Mouse (Mus musculus) embryonic facial prominence, embryonic 12.5 days (tissue): ENCODE measurements around the gene Parg. TPM values are rescaled to one million over a fixed set of nuclear protein-coding genes. Genes with fewer than 3 reads are reported as not detected.
"Not testable (repeated sequence)": the region's sequence is repeated elsewhere in the genome, so short reads cannot be mapped to it uniquely, and the experiment has no call there.

Source experiments
- ATAC-seq: fragments of 200-750 bp; cut with Nextera tagmentation; 2 replicates; pipeline ENCODE4 v1.8.0; 2017; ENCODE audit not compliant: insufficient number of reproducible peaks, insufficient read depth, low FRiP score, low TSS enrichment
- H3K27ac ChIP-seq: fragments of 300-500 bp; sonication (generic); 2 replicates; pipeline ENCODE4 v1.5.1; 2016; ENCODE audit warnings: mild to moderate bottlenecking
- H3K27me3 ChIP-seq: fragments of 300-500 bp; sonication (generic); 2 replicates; pipeline ENCODE4 v1.6.1; 2016; ENCODE audit warnings: mild to moderate bottlenecking, moderate library complexity
- H3K36me3 ChIP-seq: fragments of 300-500 bp; sonication (generic); 2 replicates; pipeline ENCODE4 v1.6.1; 2016; ENCODE audit warnings: mild to moderate bottlenecking
- H3K4me1 ChIP-seq: fragments of 300-500 bp; sonication (generic); 2 replicates; pipeline ENCODE4 v1.6.1; 2016
- H3K4me2 ChIP-seq: fragments of 300-500 bp; sonication (generic); replicated peaks from 2 replicates; pipeline ENCODE4 v1.6.1; 2016; ENCODE audit warnings: mild to moderate bottlenecking, moderate library complexity
- H3K4me3 ChIP-seq: fragments of 300-500 bp; sonication (generic); 2 replicates; pipeline ENCODE4 v1.5.1; 2016; ENCODE audit warnings: mild to moderate bottlenecking
- H3K9ac ChIP-seq: fragments of 300-500 bp; sonication (generic); 2 replicates; pipeline ENCODE4 v1.6.1; 2016; ENCODE audit warnings: mild to moderate bottlenecking, moderate library complexity
- H3K9me3 ChIP-seq: fragments of 300-500 bp; sonication (generic); 2 replicates; pipeline ENCODE4 v1.6.1; 2016; ENCODE audit warnings: mild to moderate bottlenecking, moderate library complexity
- WGBS: fragments of 180-500 bp; shearing (Covaris S2); methylation state at CpG from one replicate; pipeline ENCODE4 v1.1.7; 2016; 5-methylcytosine and 5-hydroxymethylcytosine counted together
- polyA plus RNA-seq: library from polyadenylated mRNA; unstranded; fragments of >200 nt; fragmentation: Nextera tagmentation; extraction: Ambion mirVana; gene quantifications from 2 replicates; pipeline ENCODE4 v1.2.1, GENCODE M21; 2016

The Parg gene
- polyA plus RNA-seq, 1 experiment from 2014 or later, result 59.7 TPM

DNA sequence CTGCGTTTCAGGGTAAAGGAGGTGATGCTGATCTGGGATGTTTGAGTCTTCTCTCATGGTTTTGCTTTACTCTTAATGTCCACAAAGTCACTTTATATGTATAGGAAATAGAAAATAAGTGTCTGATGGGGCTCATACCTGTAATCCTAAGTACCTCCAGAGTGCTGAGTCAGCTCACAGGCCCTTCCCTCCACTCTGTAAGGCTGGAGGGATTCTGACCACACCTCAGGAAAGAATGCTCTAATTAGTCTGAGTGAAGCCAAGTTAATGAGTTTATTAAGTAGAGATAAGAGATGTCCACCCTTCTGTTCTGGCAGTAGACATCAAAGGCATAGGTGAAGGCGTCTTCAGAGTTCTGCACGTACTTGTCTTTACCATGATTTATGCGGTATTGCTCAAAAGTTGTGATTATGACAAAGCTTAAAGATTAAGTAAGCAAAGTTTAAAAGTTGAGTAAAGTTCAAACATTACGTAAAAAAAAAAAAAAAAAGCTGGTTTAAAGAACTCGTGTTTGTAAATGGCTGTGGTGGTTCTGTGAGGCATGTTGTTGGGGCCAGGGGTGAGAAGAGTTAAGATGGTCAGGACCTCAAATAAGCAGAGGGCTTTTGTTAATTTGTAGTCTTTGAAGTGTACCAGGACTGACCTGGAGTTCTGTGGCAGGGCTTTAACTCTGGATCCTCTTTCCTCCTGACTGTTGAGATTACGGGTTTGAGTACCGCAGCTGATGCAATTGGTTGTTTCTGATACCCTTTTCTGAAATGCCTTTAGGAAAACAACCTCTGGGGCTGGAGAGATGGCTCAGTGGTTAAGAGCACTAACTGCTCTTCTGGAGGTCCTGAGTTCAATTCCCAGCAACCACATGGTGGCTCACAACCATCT lies 37.3 kb upstream of the Parg start:
- H3K4me2 ChIP-seq, result no peak overlapping the region
- no peak overlapping the region for H3K27ac ChIP-seq
- no peak for ATAC-seq
- H3K27me3 ChIP-seq, result no peaks in the 10 kb centered on the region
- peaks cover 16% of the 10 kb centered on the region for H3K4me1 ChIP-seq
- no peaks in the 10 kb centered on the region for H3K9me3 ChIP-seq
- H3K9ac ChIP-seq, result no peak overlapping the region
- no peak overlapping the region for H3K4me3 ChIP-seq
- 79% methylated on average over 8 of the region's 8 CpGs for whole genome bisulfite sequencing
- no peaks in the 10 kb centered on the region for H3K36me3 ChIP-seq

DNA sequence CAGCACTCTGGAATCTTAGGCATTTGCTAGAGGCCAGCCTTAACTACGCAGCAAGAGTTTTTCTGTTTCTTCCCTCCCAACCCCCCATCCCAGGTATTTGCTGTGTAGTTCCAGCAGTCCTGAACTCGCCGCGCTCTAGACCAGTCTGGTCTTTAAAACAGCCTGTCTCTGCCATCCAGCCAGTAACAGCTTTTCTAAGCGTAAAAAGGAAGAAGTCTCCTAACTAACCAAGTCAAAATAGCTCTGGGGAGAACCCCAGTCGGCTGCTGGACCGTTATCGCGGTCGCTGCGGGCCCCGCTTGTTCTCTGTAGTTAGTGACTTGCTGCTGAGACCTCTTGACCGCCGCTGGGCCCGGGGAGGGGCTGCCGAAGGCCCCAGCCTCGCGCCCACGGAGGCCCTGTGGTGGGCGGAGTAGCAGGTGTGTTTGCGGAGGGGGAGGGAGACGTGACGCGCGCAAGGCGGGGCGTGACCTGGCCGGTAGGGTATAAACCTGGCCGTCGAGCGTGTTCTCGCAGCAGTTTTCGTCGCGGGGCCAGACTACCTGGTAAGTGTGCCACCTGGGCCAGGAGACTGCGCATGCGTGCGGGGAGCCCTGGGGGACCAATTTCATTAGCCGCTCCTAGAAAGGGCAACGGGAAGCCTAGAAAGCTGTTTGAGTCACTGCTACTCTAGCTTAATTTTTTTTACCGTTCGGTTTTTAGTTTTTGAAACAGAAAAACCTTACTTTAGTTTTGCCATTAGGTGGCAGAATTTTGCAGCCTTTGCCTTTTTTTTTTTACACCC lies 36.3 kb upstream of the Parg start:
- ATAC-seq, result peak; percentile 72; the same call in 1 of the 2 replicates
- Histone ChIP-seq H3K9me3 (no peaks in the 10 kb centered on the region), H3K27ac (peak overlapping the region; percentile 86), H3K36me3 (no peaks in the 10 kb centered on the region), H3K27me3 (no peaks in the 10 kb centered on the region), H3K4me3 (peak overlapping the region; percentile 46), H3K4me2 (peak overlapping the region; percentile 89), H3K9ac (peak overlapping the region; percentile 55), H3K4me1 (peaks cover 14% of the 10 kb centered on the region)
- WGBS, result 1% methylated on average over 39 of the region's 42 CpGs

- Histone ChIP-seq H3K36me3 (no peaks in the 10 kb centered on the region), H3K9ac (no peak overlapping the region), H3K4me2 (peak overlapping the region; percentile 89), H3K9me3 (no peaks in the 10 kb centered on the region), H3K27ac (no peak overlapping the region), H3K4me3 (peak overlapping the region; percentile 46; the same call in 1 of the 2 replicates), H3K27me3 (no peaks in the 10 kb centered on the region), H3K4me1 (peaks cover 8% of the 10 kb centered on the region)
- ATAC-seq, result no peak
- WGBS, result 70% methylated on average over 2 of the region's 2 CpGs
These were observed 35.7 kb upstream of the Parg start for GRCm38 (mm10) chr14:32166062-32166441.

- no peak overlapping the region for H3K4me2 ChIP-seq
These were observed 34.9 kb upstream of the Parg start for GRCm38 (mm10) chr14:32166840-32167239.

GRCm38 (mm10) chr14:32167326-32167725 lies 34.4 kb upstream of the Parg start:
- ATAC-seq, result no peak
- Histone ChIP-seq H3K4me1 (peaks cover 6% of the 10 kb centered on the region), H3K27ac (no peak overlapping the region), H3K9ac (no peak overlapping the region), H3K4me3 (no peak overlapping the region), H3K9me3 (no peaks in the 10 kb centered on the region), H3K36me3 (no peaks in the 10 kb centered on the region), H3K4me2 (no peak overlapping the region), H3K27me3 (no peaks in the 10 kb centered on the region)
- WGBS, result 89% methylated on average over 5 of the region's 5 CpGs

More at GRCm38 (mm10) chr14:32166840-32167239, 34.9 kb upstream of the Parg start:
- ATAC-seq, result no peak
- Histone ChIP-seq H3K9me3 (no peaks in the 10 kb centered on the region), H3K27ac (no peak overlapping the region), H3K9ac (no peak overlapping the region), H3K4me1 (peaks cover 6% of the 10 kb centered on the region), H3K4me3 (no peak overlapping the region), H3K27me3 (no peaks in the 10 kb centered on the region), H3K36me3 (no peaks in the 10 kb centered on the region)
- 82% methylated on average over 1 of the region's 1 CpGs for WGBS

DNA sequence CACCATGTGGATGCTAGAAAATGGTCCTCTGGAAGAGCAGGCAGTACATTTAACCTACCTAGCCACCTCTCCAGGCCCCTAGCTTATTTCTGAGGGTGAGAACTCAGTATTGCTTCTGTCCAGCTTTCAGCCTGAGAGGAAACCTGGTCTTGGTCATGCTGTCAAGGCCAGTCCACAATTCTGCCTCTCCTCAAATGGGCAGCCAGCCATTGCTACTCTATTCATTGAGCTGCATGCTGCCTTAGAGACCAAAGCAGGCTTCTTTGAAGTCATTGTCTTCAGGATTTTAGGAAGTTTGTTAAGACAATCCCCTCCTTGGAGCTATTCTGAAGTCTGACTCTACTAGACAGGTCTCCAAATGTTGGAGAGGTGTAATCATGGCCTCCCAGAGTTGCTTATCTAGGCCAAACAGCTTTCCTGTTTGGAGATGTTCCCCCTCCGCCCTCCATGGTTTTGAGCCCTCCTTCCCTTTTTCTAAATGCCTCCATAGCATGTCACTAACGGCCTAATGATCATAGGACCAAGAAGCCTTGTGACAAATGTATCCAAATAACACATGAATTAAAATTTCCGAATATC lies 33.0 kb upstream of the Parg start:
- H3K4me3 ChIP-seq, result no peak overlapping the region
- no peaks in the 10 kb centered on the region for H3K27me3 ChIP-seq
- ATAC-seq, result no peak
- peaks cover 6% of the 10 kb centered on the region for H3K4me1 ChIP-seq
- H3K36me3 ChIP-seq, result peaks cover 11% of the 10 kb centered on the region
- H3K27ac ChIP-seq, result no peak overlapping the region
- no peak overlapping the region for H3K4me2 ChIP-seq
- no peak overlapping the region for H3K9ac ChIP-seq
- no peaks in the 10 kb centered on the region for H3K9me3 ChIP-seq
- WGBS, result 86% methylated on average over 3 of the region's 3 CpGs

- Histone ChIP-seq H3K9ac (no peak overlapping the region), H3K4me3 (no peak overlapping the region), H3K4me1 (peaks cover 5% of the 10 kb centered on the region), H3K27ac (no peak overlapping the region), H3K27me3 (no peaks in the 10 kb centered on the region), H3K9me3 (no peaks in the 10 kb centered on the region), H3K4me2 (no peak overlapping the region), H3K36me3 (peaks cover 20% of the 10 kb centered on the region)
- WGBS, result 88% methylated on average over 4 of the region's 4 CpGs
- ATAC-seq, result no peak
These were observed 31.6 kb upstream of the Parg start for GRCm38 (mm10) chr14:32170137-32170536.

DNA sequence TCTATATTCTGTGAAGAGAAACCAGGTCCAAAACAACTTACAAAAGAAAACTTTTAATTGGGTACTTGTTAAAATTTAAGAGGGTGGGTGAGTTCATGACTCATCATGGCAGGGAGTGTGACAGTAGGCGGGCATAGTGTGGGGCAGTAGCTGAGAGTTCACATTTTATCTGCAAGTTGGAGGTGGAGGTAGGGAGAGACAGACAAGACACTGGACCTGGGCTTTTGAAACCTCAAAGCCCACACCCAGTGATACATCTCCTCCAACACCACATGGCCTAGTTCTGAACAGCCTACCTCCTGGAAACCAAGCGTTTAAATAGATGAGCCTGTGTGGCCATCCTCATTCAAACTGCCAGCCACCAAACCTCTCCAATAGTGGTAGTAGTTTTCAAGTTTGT lies 26.4 kb upstream of the Parg start:
- Histone ChIP-seq H3K27ac (no peak overlapping the region), H3K4me1 (no peaks in the 10 kb centered on the region), H3K9me3 (no peaks in the 10 kb centered on the region), H3K27me3 (no peaks in the 10 kb centered on the region), H3K9ac (no peak overlapping the region), H3K4me3 (no peak overlapping the region), H3K4me2 (no peak overlapping the region), H3K36me3 (peaks cover 33% of the 10 kb centered on the region)
- 92% methylated on average over 2 of the region's 2 CpGs for WGBS
- no peak for ATAC-seq

GRCm38 (mm10) chr14:32176590-32176989 lies 25.2 kb upstream of the Parg start:
- H3K4me3 ChIP-seq, H3K4me2 ChIP-seq, H3K27me3 ChIP-seq, H3K4me1 ChIP-seq, H3K9ac ChIP-seq, H3K27ac ChIP-seq, H3K9me3 ChIP-seq, ATAC-seq: not testable (repeated sequence)
- 87% methylated on average over 5 of the region's 5 CpGs for WGBS
- H3K36me3 ChIP-seq, result peaks cover 43% of the 10 kb centered on the region

DNA sequence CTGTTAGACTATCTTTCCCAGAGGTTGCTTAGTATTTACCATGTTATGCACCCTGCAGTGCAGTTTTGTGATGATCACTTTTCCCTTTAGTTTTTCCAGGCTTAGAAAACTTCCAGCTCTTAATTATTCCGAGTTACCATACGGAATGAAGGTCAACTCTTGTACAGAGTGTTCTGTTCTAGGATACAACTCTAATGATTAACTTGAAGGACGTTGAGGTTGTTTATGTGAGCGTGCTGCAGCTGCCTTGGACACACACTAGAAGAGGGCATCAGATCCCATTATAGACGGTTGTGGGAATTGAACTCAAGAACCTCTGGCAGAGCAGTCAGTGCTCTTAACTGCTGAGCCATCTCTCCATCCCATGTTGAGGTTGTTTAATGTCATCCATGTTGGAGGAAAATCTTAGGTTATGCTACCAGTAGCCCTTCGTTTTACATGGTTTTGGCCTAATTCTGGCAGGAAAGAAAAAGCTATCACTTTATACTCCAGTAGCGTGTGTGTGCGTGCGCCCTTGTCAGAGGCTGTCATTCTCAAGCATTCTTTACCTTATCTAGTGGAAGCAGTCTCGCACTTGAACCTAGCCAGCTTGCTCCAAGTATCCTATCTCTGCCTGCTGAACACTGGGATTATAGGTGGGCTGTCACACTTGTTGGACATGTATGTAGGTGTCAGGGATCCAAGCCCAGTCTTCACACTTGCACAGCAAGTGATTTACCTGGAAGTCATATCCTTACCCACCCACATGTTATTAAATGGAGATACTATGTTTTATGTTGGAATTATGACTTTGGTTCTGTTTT lies 22.2 kb upstream of the Parg start:
- no peaks in the 10 kb centered on the region for H3K27me3 ChIP-seq
- H3K4me3 ChIP-seq, result no peak overlapping the region
- no peaks in the 10 kb centered on the region for H3K4me1 ChIP-seq
- no peaks in the 10 kb centered on the region for H3K9me3 ChIP-seq
- no peak overlapping the region for H3K27ac ChIP-seq
- H3K9ac ChIP-seq, result no peak overlapping the region
- 90% methylated on average over 10 of the region's 10 CpGs for WGBS
- peaks cover 52% of the 10 kb centered on the region for H3K36me3 ChIP-seq
- ATAC-seq, result no peak
- no peak overlapping the region for H3K4me2 ChIP-seq

DNA sequence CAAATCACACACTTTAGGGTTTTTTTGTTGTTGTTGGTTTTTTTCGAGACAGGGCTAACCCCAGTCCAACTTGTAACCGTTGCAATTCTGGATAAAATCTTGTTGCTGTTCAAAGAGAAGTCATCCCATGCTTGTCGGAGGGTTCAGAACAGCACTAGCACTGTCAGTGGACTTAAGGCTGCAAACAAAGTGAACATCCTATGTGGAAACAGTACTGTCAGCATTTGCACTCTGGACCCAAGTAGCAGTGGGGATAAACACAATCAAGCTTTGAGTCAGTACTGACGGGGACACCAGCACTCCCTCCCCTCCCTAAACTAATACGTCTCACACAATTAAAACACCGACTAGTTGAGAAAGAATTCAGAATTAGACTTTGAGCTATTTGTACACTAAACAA lies 20.9 kb upstream of the Parg start:
- H3K4me1 ChIP-seq, result no peaks in the 10 kb centered on the region
- WGBS, result 90% methylated on average over 6 of the region's 6 CpGs
- no peaks in the 10 kb centered on the region for H3K9me3 ChIP-seq
- no peaks in the 10 kb centered on the region for H3K27me3 ChIP-seq
- H3K4me2 ChIP-seq, result no peak overlapping the region
- peaks cover 53% of the 10 kb centered on the region for H3K36me3 ChIP-seq
- ATAC-seq, result no peak
- no peak overlapping the region for H3K4me3 ChIP-seq
- no peak overlapping the region for H3K27ac ChIP-seq
- no peak overlapping the region for H3K9ac ChIP-seq
